Mouse (Mus musculus) small intestine, adult 2 months (tissue): ENCODE data around the gene Prr29.

ENCODE experiments used
- CTCF ChIP-seq: fragments of 200-500 bp; IDR thresholded peaks from 2 replicates; pipeline ENCODE4 v1.5.1; 2012; ENCODE audit warnings: low read depth, mild to moderate bottlenecking, control low read depth, inconsistent platforms, low read length, moderate library complexity, mixed read lengths; ENCODE audit not compliant: insufficient replicate concordance, insufficient read length; ENCODE audit errors: extremely low read depth
- POLR2A ChIP-seq: fragments of 200-500 bp; IDR thresholded peaks from 2 replicates; pipeline ENCODE4 v1.6.1; 2012; ENCODE audit warnings: low read depth, mild to moderate bottlenecking, control low read depth, inconsistent platforms, low read length, moderate library complexity

DNA sequence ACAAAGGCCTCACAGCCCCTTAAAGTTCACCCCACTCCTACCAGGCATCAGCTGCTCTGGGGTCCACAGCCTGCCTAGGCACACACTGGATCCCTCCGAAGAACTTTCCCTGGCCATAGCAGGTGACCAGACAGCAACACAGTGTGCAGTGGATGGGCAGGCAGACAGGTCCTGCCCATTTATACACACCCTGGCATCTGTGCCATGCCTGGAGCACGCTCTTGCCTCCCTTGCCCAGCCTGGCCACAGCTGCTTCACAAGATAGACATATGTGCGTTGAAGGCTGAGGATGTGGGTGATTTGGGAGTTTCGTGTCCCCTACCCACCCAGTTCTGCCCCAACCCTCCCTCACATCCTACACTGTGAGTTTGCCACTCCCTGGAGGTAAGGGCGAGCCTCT lies 27.2 kb upstream of the Prr29 start:
- no peak for TF ChIP-seq POLR2A
- no peak for TF ChIP-seq CTCF
